Mouse (Mus musculus) ES-Bruce4 (cell line): ENCODE results near the gene Shb.

Experiments
- CTCF ChIP-seq: IDR thresholded peaks from one replicate; pipeline ENCODE4 v1.8.1; 2011; ENCODE audit warnings: low read depth, low read length
- EP300 ChIP-seq: IDR thresholded peaks from 2 replicates; pipeline ENCODE4 v1.6.1; 2011; ENCODE audit warnings: low read depth, low read length; ENCODE audit not compliant: insufficient read depth
- POLR2A ChIP-seq: IDR thresholded peaks from one replicate; pipeline ENCODE4 v1.8.1; 2011; ENCODE audit warnings: low read length; ENCODE audit not compliant: insufficient read depth

DNA sequence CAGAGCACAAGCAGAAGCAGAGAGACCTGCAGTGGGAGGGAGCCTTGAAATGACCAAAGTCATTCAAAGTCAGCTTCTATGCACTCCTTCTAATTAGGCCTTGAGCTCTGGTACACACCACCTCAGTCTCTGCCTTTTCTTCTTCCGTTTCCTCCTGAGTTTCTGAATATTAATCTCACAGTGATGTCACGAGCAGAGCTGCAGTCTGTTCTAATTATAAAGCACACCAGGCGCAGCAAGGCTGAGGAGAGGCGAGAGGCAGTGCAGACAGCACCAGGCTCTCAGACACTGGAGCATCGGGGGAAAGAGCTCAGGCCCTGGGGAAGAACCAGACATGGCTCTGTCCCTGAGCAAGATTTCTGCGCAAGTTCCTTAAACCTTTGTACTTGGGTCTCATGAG is 23.8 kb downstream of the Shb start:
- TF ChIP-seq EP300 (no peak), CTCF (no peak), POLR2A (no peak)
